Mouse (Mus musculus): ENCODE measurements around the gene Galnt3. TPM values are rescaled to one million over a fixed set of nuclear protein-coding genes. Genes with fewer than 3 reads are reported as not detected.

Galnt3 gene
- total RNA-seq, 2 experiments from 2014 or later, result 0.76 to 1.4 TPM

Other genes starting within 250 kb of the Galnt3 start
- gene Ttc21b, start 131.6 kb upstream of the Galnt3 start, total RNA-seq (2021), result 1 to 10 TPM; 6.1 TPM

Data from adrenal gland, postnatal 10 days (tissue).